Mouse (Mus musculus) limb, embryonic 14.5 days (tissue): ENCODE results near the gene Etv2. TPM values are rescaled to one million over a fixed set of nuclear protein-coding genes. Genes with fewer than 3 reads are reported as not detected.

Experiments used
- ATAC-seq: fragments of 200-750 bp; cut with Nextera tagmentation; 2 replicates; pipeline ENCODE4 v1.8.0; 2017; ENCODE audit warnings: low read depth, moderate number of reproducible peaks, moderate TSS enrichment; ENCODE audit not compliant: low FRiP score
- DNase-seq: peaks from one replicate; pipeline ENCODE4 v3.0.0-alpha.2; 2015; ENCODE audit warnings: low spot score
- H3K27ac ChIP-seq: fragments of 300-500 bp; sonication (generic); replicated peaks from 2 replicates; pipeline ENCODE4 v1.5.1; 2014; ENCODE audit warnings: low read depth, mild to moderate bottlenecking, low read length, moderate library complexity, mixed read lengths
- H3K27me3 ChIP-seq: fragments of 300-500 bp; sonication (generic); 2 replicates; pipeline ENCODE4 v1.6.1; 2014; ENCODE audit warnings: low read length, mixed read lengths; ENCODE audit not compliant: control insufficient read depth, insufficient read depth
- H3K36me3 ChIP-seq: fragments of 300-500 bp; sonication (generic); 2 replicates; pipeline ENCODE4 v1.6.1; 2014; ENCODE audit warnings: mild to moderate bottlenecking, low read length, moderate library complexity, mixed read lengths; ENCODE audit not compliant: control insufficient read depth, insufficient read depth
- H3K4me1 ChIP-seq: fragments of 300-500 bp; sonication (generic); 2 replicates; pipeline ENCODE4 v1.6.1; 2014; ENCODE audit warnings: antibody characterized with exemption, low read length, mixed read lengths; ENCODE audit not compliant: control insufficient read depth, insufficient read depth
- H3K4me2 ChIP-seq: fragments of 300-500 bp; sonication (generic); replicated peaks from 2 replicates; pipeline ENCODE4 v1.6.1; 2014; ENCODE audit warnings: low read depth, mild to moderate bottlenecking, low read length, moderate library complexity; ENCODE audit not compliant: severe bottlenecking
- H3K4me3 ChIP-seq: fragments of 300-500 bp; sonication (generic); replicated peaks from 2 replicates; pipeline ENCODE4 v1.5.1; 2014; ENCODE audit warnings: low read length
- H3K9ac ChIP-seq: fragments of 300-500 bp; sonication (generic); 2 replicates; pipeline ENCODE4 v1.6.1; 2014; ENCODE audit warnings: mild to moderate bottlenecking, low read depth, low read length, moderate library complexity; ENCODE audit not compliant: severe bottlenecking
- H3K9me3 ChIP-seq: fragments of 300-500 bp; sonication (generic); 2 replicates; pipeline ENCODE4 v1.6.1; 2016; ENCODE audit warnings: low read length; ENCODE audit not compliant: control insufficient read depth
- POLR2A ChIP-seq: fragments of 200-500 bp; IDR thresholded peaks from 2 replicates; pipeline ENCODE4 v1.8.0; 2012; ENCODE audit warnings: inconsistent platforms, mild to moderate bottlenecking, moderate library complexity, borderline replicate concordance; ENCODE audit not compliant: insufficient read depth, insufficient read length; ENCODE audit errors: extremely low read depth
- WGBS: fragments of 180-500 bp; shearing (Covaris S2); extraction: QIAGEN DNeasy Blood & Tissue Kit; methylation state at CpG from one replicate; pipeline ENCODE4 v1.1.7; 2014; 5-methylcytosine and 5-hydroxymethylcytosine counted together
- polyA plus RNA-seq, 2 experiments: library from polyadenylated mRNA; depleted of rRNA in 1 of 2; stranded (reverse) in 1 of 2; unstranded in 1 of 2; fragments of >200 nt; fragmentation: Nextera tagmentation in 1 of 2; extraction: Ambion mirVana in 1 of 2; gene quantifications; 2 replicates each; pipeline versions ENCODE4 v1.2.1 to v1.2.3; 2012 to 2014

The Etv2 gene
- polyA plus RNA-seq, 2 experiments = not detected

GRCm38 (mm10) chr7:30596811-30597210 is 38.8 kb downstream of the Etv2 start:
- no peak for TF ChIP-seq POLR2A
- H3K4me2 ChIP-seq = no peak overlapping the region
- H3K9ac ChIP-seq = no peak overlapping the region
- ATAC-seq (no peak), DNase-seq (no peak)
- no peaks in the 10 kb centered on the region for H3K4me1 ChIP-seq
- H3K36me3 ChIP-seq = no peaks in the 10 kb centered on the region
- H3K27me3 ChIP-seq = no peaks in the 10 kb centered on the region
- H3K4me3 ChIP-seq = no peak overlapping the region
- 68% methylated on average over 5 of the region's 5 CpGs for WGBS
- H3K27ac ChIP-seq = no peak overlapping the region
- no peaks in the 10 kb centered on the region for H3K9me3 ChIP-seq

- 66% methylated on average over 5 of the region's 5 CpGs for WGBS
- Histone ChIP-seq H3K27ac (no peak overlapping the region), H3K9ac (no peak overlapping the region), H3K36me3 (no peaks in the 10 kb centered on the region), H3K4me2 (no peak overlapping the region), H3K4me1 (no peaks in the 10 kb centered on the region), H3K9me3 (no peaks in the 10 kb centered on the region), H3K4me3 (no peak overlapping the region), H3K27me3 (no peaks in the 10 kb centered on the region)
- no peak for TF ChIP-seq POLR2A
- ATAC-seq = no peak
- no peak for DNase-seq
These were observed 39.6 kb downstream of the Etv2 start for GRCm38 (mm10) chr7:30596093-30596492.

GRCm38 (mm10) chr7:30594510-30595024 is 41.1 kb downstream of the Etv2 start:
- no peak for ATAC-seq
- WGBS = 66% methylated on average over 4 of the region's 4 CpGs
- no peak overlapping the region for H3K27ac ChIP-seq

GRCm38 (mm10) chr7:30593579-30594509 is 41.8 kb downstream of the Etv2 start:
- Histone ChIP-seq H3K4me2 (no peak overlapping the region), H3K36me3 (no peaks in the 10 kb centered on the region), H3K9ac (no peak overlapping the region), H3K4me1 (peaks cover 3% of the 10 kb centered on the region; the same call in 1 of the 2 replicates), H3K9me3 (no peaks in the 10 kb centered on the region), H3K27me3 (no peaks in the 10 kb centered on the region), H3K27ac (no peak overlapping the region), H3K4me3 (no peak overlapping the region)
- ATAC-seq (no peak), DNase-seq (no peak)
- TF ChIP-seq POLR2A = no peak
- WGBS = 76% methylated on average over 10 of the region's 10 CpGs

More at GRCm38 (mm10) chr7:30594510-30595024, 41.1 kb downstream of the Etv2 start:
- DNase-seq = no peak
- Histone ChIP-seq H3K36me3 (no peaks in the 10 kb centered on the region), H3K9ac (no peak overlapping the region), H3K4me3 (no peak overlapping the region), H3K4me1 (peaks cover 3% of the 10 kb centered on the region; the same call in 1 of the 2 replicates), H3K9me3 (no peaks in the 10 kb centered on the region), H3K4me2 (no peak overlapping the region), H3K27me3 (no peaks in the 10 kb centered on the region)
- no peak for TF ChIP-seq POLR2A

GRCm38 (mm10) chr7:30592772-30593423 is 42.8 kb downstream of the Etv2 start:
- ATAC-seq = no peak
- WGBS = 39% methylated on average over 5 of the region's 5 CpGs

More at GRCm38 (mm10) chr7:30592772-30593423, 42.8 kb downstream of the Etv2 start:
- H3K27me3 ChIP-seq = no peaks in the 10 kb centered on the region
- TF ChIP-seq POLR2A = no peak
- no peak overlapping the region for H3K4me3 ChIP-seq
- H3K9me3 ChIP-seq = no peaks in the 10 kb centered on the region
- H3K36me3 ChIP-seq = no peaks in the 10 kb centered on the region
- no peak overlapping the region for H3K4me2 ChIP-seq
- DNase-seq = no peak
- H3K27ac ChIP-seq = no peak overlapping the region
- H3K9ac ChIP-seq = no peak overlapping the region
- peaks cover 3% of the 10 kb centered on the region; the same call in 1 of the 2 replicates for H3K4me1 ChIP-seq
